Mouse (Mus musculus): ENCODE data around the gene Mettl24.
"Not testable (repeated sequence)": the region's sequence is repeated elsewhere in the genome, so short reads cannot be mapped to it uniquely, and the experiment has no call there.

The Mettl24 gene

DNA sequence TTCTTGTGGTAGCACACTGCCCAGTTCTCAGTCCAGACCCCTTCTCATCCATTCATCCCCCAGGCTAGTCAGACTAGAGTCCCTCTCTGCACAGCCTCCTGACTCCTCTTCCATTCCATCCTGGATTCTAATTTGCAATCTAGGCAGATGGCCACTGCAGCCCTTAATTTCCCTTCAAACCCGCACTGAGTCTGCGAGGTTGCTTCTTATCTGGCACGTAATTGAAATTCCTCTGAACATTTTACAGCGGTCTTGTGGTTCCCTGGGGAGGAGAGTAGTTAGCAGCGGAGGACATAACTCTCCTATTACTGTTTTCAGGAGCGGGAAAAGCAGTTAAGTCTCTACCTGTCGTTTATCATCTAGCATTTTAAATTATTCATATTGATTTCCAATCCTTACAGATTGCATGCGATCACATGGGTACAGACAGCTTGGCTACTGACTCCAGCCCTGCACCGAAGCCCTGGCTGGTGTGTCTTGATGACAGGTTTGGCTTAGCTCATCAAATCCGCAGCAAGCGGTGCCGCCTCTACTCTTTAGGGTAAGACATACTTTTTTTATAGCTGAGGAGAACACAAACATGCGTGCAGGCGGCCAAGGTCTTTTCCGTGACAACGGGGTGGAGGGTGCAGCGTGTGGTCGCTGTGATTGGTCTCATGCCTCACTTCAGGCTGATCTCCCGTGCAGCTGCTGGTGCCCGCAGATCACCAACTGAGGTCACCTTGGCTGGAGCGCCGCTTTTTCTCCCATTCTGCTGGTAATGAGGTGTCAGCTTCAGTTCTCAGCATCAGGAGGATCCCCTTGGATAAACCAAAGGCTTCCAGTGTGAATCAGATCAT, 54.4 kb downstream of the Mettl24 start:
- no peak for DNase-seq (ENCODE audit: low spot score)

- no peak for DNase-seq (ENCODE audit: low spot score)
These were observed 57.6 kb downstream of the Mettl24 start for GRCm38 (mm10) chr10:40740696-40741095.

DNA sequence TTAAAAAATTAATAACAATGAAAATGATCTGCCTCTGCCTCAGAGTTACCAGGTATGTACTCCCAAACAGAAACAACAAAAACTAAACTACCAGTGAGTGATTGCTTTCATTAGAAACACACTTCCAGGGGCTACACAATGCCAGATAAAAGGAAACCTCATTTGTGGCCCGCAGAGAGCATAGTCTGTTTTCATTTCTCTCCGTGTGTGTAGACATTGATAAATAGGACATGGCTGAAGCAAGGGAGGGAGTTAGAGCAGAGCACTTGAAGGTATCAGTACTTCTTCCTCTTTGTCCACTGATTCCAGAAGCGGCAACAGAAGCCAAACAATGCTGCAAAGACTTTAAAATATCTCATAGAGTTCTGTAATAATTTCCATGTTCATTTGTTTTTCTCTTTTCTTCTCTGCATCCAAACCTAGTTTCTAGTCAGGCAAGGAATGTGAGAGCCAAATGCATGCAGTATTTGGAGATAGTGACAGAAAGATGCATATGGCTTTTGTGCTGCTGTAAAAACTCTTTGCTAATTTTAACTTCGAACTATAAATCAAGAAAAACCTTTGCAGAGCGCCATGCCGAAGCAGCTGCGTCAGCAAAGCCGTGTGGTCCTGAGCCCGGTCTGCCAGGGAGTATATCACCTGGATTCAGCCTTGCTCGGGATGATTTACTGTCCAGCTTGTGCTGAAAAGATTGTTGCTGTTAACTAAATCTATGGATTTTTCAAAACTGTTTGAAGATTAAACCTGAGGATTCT, 67.4 kb downstream of the Mettl24 start:
- DNase-seq (ENCODE audit: low spot score): no peak

GRCm38 (mm10) chr10:40751157-40751556, 68.1 kb downstream of the Mettl24 start:
- DNase-seq (ENCODE audit: low spot score): no peak

DNA sequence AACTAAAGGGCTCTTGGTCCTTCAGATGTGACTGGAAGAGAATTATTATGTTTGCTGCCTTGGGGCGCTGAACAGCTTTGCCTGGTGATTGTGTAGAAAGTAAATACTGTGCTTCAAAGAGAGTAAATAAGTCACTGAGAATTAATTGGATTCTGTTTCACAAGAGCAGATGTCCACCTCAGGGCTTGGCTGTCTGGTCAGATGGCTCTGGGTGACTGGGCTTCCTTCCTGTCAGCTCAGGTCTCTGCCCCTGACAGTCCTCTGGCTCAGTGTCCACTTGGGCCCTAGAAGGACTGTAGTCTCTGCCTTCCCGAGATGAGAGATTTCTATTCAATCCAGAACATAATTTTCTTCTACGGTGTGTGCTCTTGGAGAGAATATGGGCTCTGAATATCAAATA, 70.0 kb downstream of the Mettl24 start:
- DNase-seq (ENCODE audit: low spot score): no peak

DNA sequence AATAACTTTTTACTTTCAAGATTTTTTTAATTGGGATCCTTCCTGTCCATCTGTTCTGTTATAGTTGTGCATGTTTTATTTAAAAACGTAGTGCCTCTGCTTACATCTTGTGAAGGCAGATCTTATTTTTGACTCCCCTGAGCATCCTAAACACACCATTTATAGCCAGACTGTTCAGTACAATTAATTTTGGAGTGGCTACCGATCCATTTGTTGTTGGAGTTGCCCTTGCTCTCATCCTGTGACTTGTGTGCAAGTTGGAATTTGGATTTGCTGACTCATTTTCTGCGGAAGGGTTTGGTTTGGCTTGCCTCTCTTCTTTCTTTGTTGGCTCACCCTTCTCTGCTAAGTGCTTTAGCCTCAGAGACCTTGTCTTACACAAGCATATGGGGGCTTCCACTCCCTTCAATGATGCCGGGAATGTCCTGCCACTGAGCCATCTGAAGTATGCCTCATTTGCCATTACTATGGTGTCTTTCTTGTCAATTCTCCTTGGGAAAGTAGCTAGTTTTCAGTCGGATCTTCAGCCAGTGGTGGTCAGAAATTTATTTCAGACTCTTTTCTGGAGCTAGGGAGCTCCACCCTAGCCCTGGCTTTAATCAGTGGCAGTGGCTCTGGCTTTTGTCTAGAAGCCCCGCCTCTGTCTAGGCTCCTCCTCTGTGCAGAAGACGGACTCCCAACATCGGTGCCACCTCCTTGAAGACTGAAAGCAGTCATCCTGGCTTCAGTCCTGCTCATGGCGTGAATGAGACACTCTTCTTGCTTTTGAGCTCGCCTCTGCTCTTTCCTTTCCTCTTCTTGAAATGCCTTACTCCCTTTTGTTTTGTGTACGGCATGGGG, 75.3 kb downstream of the Mettl24 start:
- DNase-seq (ENCODE audit: low spot score): no peak

- not testable (repeated sequence) for DNase-seq (ENCODE audit: low spot score)
These were observed 76.5 kb downstream of the Mettl24 start for GRCm38 (mm10) chr10:40759391-40760194.

DNA sequence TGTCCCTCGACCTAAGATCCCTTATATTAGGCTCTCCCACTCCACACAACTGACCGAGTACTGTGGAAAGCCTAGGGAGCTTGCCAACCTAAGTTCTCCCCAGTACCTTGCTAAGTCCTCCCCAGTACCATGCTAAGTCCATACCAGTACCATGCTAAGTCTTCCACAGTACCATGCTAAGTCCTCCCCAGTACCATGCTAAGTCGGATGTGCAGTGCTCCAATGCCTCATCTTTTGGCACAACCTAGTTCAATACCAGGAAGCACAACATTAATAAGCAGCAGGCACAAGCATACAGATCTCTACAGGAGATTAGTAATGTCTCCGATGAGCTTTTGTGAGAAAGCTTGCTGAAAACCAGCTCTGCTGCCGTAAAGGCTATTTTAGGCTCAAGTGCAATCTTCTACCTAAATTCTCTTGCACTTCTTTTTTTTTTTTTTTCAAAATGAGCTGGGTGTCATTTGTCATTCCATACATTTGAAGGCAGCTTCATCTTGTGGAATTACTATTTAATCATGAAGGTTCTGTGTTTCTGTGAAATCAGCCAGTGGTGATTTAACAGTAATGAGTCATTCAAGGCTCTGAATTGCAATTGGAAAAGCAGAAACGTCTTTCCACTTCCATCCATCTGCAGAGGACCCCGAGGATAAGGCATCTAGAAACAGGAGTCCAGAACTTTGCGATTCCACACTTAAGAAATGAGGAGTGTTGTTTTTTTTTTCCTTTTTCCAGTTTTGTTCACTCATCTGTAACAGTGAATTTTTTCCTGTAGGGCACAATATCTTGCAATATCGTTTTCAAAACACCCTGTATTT, 77.3 kb downstream of the Mettl24 start:
- no peak for DNase-seq (ENCODE audit: low spot score)

- no peak for DNase-seq (ENCODE audit: low spot score)
These were observed 78.1 kb downstream of the Mettl24 start for GRCm38 (mm10) chr10:40761010-40761752.

GRCm38 (mm10) chr10:40762624-40763023, 79.5 kb downstream of the Mettl24 start:
- DNase-seq (ENCODE audit: low spot score): no peak

DNA sequence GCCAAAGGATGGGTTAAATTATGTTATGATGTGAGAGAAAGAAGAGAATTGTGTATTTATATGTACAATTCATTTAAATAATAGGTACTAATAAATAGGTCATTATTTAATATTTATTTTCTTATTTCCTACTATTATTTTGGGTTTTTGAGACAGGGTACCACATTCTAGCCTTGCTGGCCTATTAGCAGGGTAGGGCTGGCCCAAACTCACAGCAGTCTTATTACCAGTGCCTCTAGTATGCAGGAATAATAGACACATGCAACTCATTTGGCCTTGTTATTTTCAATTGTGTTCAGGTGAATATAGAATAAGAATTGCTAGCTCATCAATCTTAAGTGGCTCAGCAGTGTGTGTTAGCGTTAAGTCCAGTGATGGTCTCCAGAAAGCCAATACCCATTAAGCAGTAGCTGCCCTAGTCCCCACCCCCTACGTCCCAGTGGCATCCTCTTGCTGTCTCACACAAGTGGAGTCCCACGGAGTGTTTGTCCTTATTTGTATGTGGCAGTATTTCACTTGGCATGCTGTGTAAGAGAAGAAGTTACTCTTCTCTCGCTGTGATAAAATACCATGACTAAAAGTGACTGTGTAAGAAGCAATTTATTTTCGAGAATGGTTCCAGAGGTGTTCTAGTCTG, 80.1 kb downstream of the Mettl24 start:
- no peak for DNase-seq (ENCODE audit: low spot score)

DNA sequence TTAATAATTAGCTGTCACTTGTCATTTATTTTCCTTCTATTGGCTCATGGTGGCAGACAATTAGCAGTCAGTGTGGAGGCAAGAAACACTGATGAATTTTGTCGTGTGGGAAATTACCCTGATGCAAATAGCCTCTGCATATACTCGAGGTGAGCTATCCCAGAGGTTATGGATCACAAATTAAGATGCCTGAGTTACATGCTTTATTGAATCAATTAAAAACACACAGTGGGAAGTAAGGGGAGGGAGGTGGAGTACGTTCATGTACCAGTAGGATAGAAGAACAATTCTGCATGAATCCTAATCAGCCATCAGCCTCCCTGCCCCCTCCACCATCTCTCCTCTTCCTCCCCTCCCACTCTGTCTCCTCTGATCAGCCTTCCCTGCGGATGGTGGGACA, 89.2 kb downstream of the Mettl24 start:
- no peak for DNase-seq (ENCODE audit: low spot score)

- DNase-seq (ENCODE audit: low spot score): no peak
These were observed 92.1 kb downstream of the Mettl24 start for GRCm38 (mm10) chr10:40775151-40775550.

GRCm38 (mm10) chr10:40775655-40776054, 92.6 kb downstream of the Mettl24 start:
- DNase-seq (ENCODE audit: low spot score): no peak

GRCm38 (mm10) chr10:40777171-40777570, 94.1 kb downstream of the Mettl24 start:
- DNase-seq (ENCODE audit: low spot score): no peak

DNA sequence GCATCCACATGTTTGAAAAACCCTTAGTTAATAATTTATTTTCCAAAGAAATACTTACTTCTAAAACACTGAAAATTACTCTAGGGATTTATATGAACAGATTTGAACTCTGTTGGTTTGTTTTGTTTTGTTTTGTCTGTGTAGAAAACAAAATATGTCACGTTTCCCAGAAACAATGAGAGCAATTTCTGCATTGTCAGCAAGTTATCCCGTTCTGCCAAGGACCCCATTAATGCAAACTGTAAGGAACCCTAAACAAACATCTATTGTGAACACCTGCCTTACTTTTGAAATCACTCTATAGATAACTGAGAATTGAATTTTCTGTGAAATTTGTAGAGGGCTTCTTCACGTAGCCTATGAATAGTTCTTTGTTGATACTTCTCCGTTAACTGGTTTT, 95.4 kb downstream of the Mettl24 start:
- no peak for DNase-seq (ENCODE audit: low spot score)

- DNase-seq (ENCODE audit: low spot score): no peak
These were observed 107.3 kb downstream of the Mettl24 start for GRCm38 (mm10) chr10:40790406-40790805.

DNA sequence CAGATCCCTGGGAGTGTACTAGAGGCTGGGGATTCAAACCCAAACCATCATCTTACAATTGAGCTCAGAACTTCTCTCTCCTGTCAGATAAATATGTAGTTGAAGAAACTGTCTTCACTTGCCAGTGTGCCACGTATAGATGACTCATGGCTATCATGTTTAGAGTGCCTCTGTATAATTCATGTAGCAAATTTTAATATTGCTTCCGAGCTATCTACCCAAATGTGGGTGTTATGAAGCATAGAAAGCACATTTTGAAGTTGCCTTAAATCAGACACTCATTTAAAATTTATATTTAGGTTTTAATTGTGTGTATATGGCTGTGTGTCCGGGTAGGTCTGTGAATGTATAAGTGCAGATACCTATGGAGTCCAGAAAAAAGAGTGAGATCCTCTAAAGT, 109.0 kb downstream of the Mettl24 start:
- no peak for DNase-seq (ENCODE audit: low spot score)

- DNase-seq (ENCODE audit: low spot score): no peak
These were observed 122.1 kb downstream of the Mettl24 start for GRCm38 (mm10) chr10:40805221-40805620.

DNA sequence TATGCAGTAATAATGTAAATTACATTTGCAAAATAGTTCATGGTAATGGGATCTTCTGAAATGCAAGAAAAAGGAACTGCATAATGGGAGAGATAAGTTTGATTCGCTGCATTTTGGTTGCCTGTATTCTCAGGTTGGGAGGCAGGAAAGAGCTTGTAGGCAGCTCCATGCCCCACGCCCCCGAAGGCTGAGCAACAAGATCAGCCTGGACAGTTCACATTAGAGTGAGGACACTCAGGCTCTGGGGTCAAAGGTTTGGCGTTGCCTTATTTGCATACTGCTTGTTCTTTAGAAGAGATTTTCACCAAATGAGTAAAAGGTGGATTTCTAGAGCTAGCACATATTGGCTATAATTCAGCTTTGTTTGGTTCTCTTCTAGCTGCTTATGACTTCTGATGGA, 123.1 kb downstream of the Mettl24 start:
- DNase-seq (ENCODE audit: low spot score): no peak
